Mouse (Mus musculus): ENCODE data around the gene Gm17604. TPM values are rescaled to one million over a fixed set of nuclear protein-coding genes. Genes with fewer than 3 reads are reported as not detected.

The Gm17604 gene
- polyA plus RNA-seq (2012; rRNA removed; ENCODE audit: low replicate concordance) = not detected in 2 replicates

DNA sequence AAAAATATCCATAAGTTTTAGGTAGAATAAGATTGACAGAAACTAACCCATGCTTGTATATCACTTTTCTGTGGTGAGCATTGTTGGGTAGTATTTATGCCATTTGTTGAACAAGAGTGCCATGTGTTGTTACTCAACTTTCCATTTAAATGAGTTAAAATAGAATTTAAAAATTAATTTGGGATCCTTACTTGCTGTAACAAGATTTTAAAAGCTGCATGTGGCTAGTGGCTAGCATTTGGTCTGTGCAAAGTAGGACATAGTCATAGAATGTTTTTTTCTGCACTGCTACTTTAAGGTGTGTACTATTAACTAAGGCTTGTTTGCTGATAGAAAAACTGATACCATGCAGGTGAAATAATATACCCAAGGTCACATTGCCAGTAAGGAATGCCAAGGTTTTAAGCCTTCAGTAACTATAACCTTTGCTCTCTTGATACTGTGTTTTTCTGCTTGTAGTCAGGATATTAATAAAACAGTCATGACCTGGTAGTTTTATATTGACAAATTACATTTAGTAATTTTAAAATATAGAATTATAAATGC is at the start of gene Gm17604:
Gene Gm17604 (minus strand): TSS at position 51 of the 546 bp plus-strand sequence.

DNA sequence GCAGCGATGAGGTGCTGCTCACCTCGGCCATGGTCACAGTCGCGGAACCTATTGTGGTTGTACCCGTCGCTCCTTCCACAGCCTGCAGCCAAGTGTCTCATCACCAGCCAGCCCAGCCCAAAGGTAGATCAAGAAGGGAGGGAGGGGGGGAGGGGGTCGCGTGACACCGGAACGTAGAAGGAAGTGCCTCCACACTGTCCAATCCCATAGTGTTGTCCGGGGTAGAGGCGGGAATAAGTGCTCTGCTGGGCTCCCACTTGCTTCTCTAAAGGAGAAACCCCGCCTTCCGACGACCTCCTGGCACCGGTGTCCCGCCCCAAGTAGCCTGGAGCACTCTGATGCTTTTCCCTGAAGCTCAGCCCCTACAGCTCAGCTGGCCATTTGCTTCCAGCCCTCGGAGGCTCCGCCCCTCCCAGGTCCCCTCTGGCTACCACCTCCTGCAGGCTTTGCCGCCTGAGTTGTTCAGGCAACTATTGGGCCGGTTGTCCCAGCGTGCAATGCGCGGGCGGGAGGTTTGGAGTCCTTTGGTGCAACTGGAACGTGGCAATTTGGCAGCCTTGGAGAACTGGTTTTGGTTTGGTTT is 24.3 kb downstream of the Gm17604 start, which contains the start of the genes Mospd2 and Fancb:
Gene Mospd2 (minus strand): TSS at position 183 of the 583 bp plus-strand sequence.
Gene Fancb (plus strand): TSS at position 400 of the 583 bp plus-strand sequence.

Other genes with a start within 250 kb of the Gm17604 start
- 7.0 and 11.8 TPM in 2 replicates for gene Mospd2, start 24.5 kb downstream of the Gm17604 start, polyA plus RNA-seq (2012; rRNA removed; ENCODE audit: low replicate concordance)
- gene Fancb, start 24.2 kb downstream of the Gm17604 start, polyA plus RNA-seq (2012; rRNA removed; ENCODE audit: low replicate concordance) = 0.93 and 1.2 TPM in 2 replicates